Mouse (Mus musculus) C2C12 (cell line): Measurements from ENCODE around the gene S100a10. TPM values are rescaled to one million over a fixed set of nuclear protein-coding genes. Genes with fewer than 3 reads are reported as not detected.
"Not testable (repeated sequence)": the region's sequence is repeated elsewhere in the genome, so short reads cannot be mapped to it uniquely, and the experiment has no call there.

Experiments
- H3K27me3 ChIP-seq: one replicate; pipeline ENCODE4 v1.6.1; 2011; ENCODE audit not compliant: control insufficient read depth, insufficient read depth, insufficient read length
- H3K36me3 ChIP-seq: one replicate; pipeline ENCODE4 v1.6.1; 2011; ENCODE audit not compliant: control insufficient read depth, insufficient read depth
- H3K4me3 ChIP-seq: one replicate; pipeline ENCODE4 v1.5.1; 2011; ENCODE audit warnings: mild to moderate bottlenecking, control low read depth; ENCODE audit not compliant: poor library complexity, insufficient read depth, severe bottlenecking
- H3K79me2 ChIP-seq: one replicate; pipeline ENCODE4 v1.6.1; 2011; ENCODE audit not compliant: control insufficient read depth, insufficient read depth
- H3K79me3 ChIP-seq: one replicate; pipeline ENCODE4 v1.6.1; 2011; ENCODE audit warnings: low read depth, control low read depth
- H3ac ChIP-seq: one replicate; pipeline ENCODE3; 2011; ENCODE audit warnings: low read depth; ENCODE audit not compliant: control insufficient read depth, insufficient read length
- CEBPB ChIP-seq: IDR thresholded peaks from one replicate; pipeline ENCODE4 v1.6.1; 2011; ENCODE audit warnings: low read depth, mild to moderate bottlenecking, control low read depth, moderate library complexity
- CTCF ChIP-seq: IDR thresholded peaks from one replicate; pipeline ENCODE4 v1.5.1; 2011; ENCODE audit not compliant: control insufficient read depth, insufficient read depth, insufficient read length
- FOSL1 ChIP-seq: IDR thresholded peaks from one replicate; pipeline ENCODE4 v1.8.0; 2011; ENCODE audit warnings: mild to moderate bottlenecking, low read length; ENCODE audit not compliant: poor library complexity, insufficient read depth, severe bottlenecking
- MAX ChIP-seq: IDR thresholded peaks from one replicate; pipeline ENCODE4 v1.6.1; 2011; ENCODE audit warnings: mild to moderate bottlenecking, control low read depth
- MYOD1 ChIP-seq: IDR thresholded peaks from one replicate; pipeline ENCODE4 v1.6.1; 2011; ENCODE audit warnings: low read depth; ENCODE audit not compliant: control insufficient read depth, insufficient read length
- MYOG ChIP-seq: IDR thresholded peaks from one replicate; pipeline ENCODE4 v1.6.1; 2011; ENCODE audit not compliant: control insufficient read depth, insufficient read length; ENCODE audit errors: extremely low read depth
- USF1 ChIP-seq: IDR thresholded peaks from one replicate; pipeline ENCODE4 v1.6.1; 2011; ENCODE audit warnings: low read depth, mild to moderate bottlenecking, control low read depth, moderate library complexity
- polyA plus RNA-seq: library from polyadenylated mRNA; unstranded; fragments of >200 nt; fragmentation: generic; extraction: Trizol; gene quantifications from one replicate; pipeline ENCODE4 v1.2.1, GENCODE M21; 2012; ENCODE audit warnings: missing spikeins

S100a10 gene
- polyA plus RNA-seq, 1 experiment, result 1,750 TPM

DNA sequence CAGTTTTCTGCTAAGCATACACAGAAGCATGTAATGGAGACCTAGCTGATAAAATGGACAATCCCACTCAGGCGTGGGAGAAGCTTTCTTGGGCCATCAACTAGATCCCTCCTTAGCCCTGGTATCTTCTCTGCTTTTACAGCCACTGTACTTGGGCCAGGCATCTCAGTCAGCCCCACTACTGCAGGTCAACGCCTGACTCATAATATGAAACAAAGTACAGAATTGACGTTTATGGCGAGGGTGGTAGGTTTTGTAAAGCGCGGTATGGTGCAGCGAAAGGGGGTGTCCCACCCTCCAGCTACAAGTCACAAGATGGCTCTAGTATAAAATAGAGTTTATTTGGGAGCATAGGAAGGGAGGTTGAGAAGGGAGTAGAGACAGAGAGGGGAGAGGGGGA lies 43.1 kb downstream of the S100a10 start:
- TF ChIP-seq CTCF, result no peak

DNA sequence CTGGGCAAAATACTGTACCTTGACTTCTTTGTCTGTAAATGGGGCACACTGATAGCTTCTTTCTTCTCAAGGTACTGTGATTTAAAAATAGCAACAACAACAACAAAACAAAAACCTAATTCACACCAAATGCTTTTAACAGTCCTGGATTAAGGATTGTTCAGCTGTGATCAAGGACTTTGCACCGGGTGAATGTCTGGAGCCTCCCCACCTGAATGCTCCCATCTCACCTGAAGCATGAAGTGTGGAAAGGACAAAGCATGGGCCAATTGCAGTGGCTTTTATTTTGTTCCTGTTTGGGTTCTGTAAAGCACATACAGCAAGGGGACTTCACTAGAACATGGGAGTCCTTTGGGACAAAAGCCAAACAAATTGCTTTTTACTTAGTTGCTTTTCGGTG lies 45.3 kb downstream of the S100a10 start:
- Histone ChIP-seq H3K79me3 (no peaks in the 10 kb centered on the region), H3K79me2 (no peaks in the 10 kb centered on the region), H3K27me3 (no peaks in the 10 kb centered on the region), H3K36me3 (no peaks in the 10 kb centered on the region), H3K4me3 (no peak overlapping the region), H3ac (no peak overlapping the region)
- TF ChIP-seq FOSL1 (no peak), MYOG (no peak), CTCF (no peak)

More for the DNA sequence above, 43.1 kb downstream of the S100a10 start:
- no peak overlapping the region for H3K4me3 ChIP-seq
- H3K27me3 ChIP-seq, result no peaks in the 10 kb centered on the region
- no peaks in the 10 kb centered on the region for H3K36me3 ChIP-seq
- no peak overlapping the region for H3ac ChIP-seq
- H3K79me3 ChIP-seq, result no peaks in the 10 kb centered on the region
- H3K79me2 ChIP-seq, result no peaks in the 10 kb centered on the region

DNA sequence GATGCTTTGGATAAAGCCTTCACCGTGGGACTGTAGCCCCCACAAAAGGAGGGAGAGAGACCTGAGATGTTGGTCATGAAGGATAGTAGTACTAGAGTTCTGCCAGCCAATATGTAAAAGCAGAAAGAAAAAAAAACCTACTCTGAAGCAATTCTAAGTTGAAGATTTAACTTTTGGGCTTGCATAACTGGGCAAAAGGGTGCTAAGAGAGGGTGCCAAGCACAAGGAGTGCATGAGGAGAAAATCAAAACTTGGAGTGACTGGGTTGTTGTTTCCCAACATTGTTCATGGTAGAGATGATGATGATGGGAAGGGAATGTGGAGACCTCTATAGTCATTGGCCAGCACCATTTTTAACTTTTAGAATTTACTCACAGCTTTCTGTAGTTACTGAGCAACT lies 47.0 kb downstream of the S100a10 start:
- no peak overlapping the region for H3K4me3 ChIP-seq
- H3K79me3 ChIP-seq, result no peaks in the 10 kb centered on the region
- H3ac ChIP-seq, result no peak overlapping the region
- no peaks in the 10 kb centered on the region for H3K79me2 ChIP-seq
- H3K27me3 ChIP-seq, result no peaks in the 10 kb centered on the region
- TF ChIP-seq MYOD1, result no peak
- no peak for TF ChIP-seq MYOG
- TF ChIP-seq FOSL1, result no peak
- no peak for TF ChIP-seq USF1
- TF ChIP-seq MAX, result no peak
- no peak for TF ChIP-seq CEBPB
- TF ChIP-seq CTCF, result no peak
- no peaks in the 10 kb centered on the region for H3K36me3 ChIP-seq

DNA sequence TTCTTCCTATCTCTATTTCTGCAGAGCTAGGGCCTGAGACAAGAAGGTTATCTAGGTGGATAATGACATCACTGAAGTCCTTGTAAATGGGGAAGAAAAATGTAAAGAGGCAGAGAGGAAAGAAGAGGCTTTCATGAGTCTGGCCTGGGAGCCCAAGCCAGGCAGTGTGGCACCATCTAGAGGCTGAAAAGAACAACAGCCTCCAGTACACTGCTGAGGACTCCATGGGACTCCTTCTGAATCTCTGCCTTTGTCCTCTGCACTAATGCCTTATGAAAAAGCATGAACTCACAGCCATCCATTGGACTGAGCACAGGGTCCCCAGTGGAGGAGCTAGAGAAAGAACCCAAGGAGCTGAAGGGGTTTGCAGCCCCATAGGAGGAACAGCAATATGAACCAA lies 54.1 kb downstream of the S100a10 start:
- not testable (repeated sequence) for H3K79me2 ChIP-seq, H3K27me3 ChIP-seq, H3K36me3 ChIP-seq, H3ac ChIP-seq, H3K79me3 ChIP-seq, H3K4me3 ChIP-seq
- TF ChIP-seq CTCF, result peak; percentile 23

Other genes starting within 250 kb of the S100a10 start
- gene Hrnr, start 235.3 kb upstream of the S100a10 start, polyA plus RNA-seq, result not detected
- gene Rptn, start 161.4 kb upstream of the S100a10 start, polyA plus RNA-seq, result not detected
- 0.04 TPM for gene Tchh, start 112.8 kb upstream of the S100a10 start, polyA plus RNA-seq
- gene Tchhl1, start 86.3 kb upstream of the S100a10 start, polyA plus RNA-seq, result not detected
- gene S100a11, start 34.6 kb upstream of the S100a10 start, polyA plus RNA-seq, result 3,212 TPM
- not detected for gene Tdpoz2, start 97.6 kb downstream of the S100a10 start, polyA plus RNA-seq
- gene Tdpoz1, start 121.2 kb downstream of the S100a10 start, polyA plus RNA-seq, result not detected
- gene Gm37596, start 138.0 kb downstream of the S100a10 start, polyA plus RNA-seq, result not detected
- gene Gm5773, start 217.9 kb downstream of the S100a10 start, polyA plus RNA-seq, result not detected
- 0.07 TPM for gene Tdpoz4, start 241.3 kb downstream of the S100a10 start, polyA plus RNA-seq